Mouse (Mus musculus): ENCODE measurements around the gene Taar7d. TPM values are rescaled to one million over a fixed set of nuclear protein-coding genes. Genes with fewer than 3 reads are reported as not detected.

Gene Taar7d
- total and polyA plus RNA-seq, 3 experiments = not detected

- no peaks in the 10 kb centered on the region for H3K36me3 ChIP-seq (replicated peaks in 1 of 2; ENCODE audit: control insufficient read depth in 1 of 2, insufficient read depth in 1 of 2, low read length in 1 of 2)
- no peaks in the 10 kb centered on the region for H3K4me1 ChIP-seq (ENCODE audit: control insufficient read depth in 1 of 2, insufficient read depth in 2 of 2)
- no peaks in the 10 kb centered on the region for H3K27me3 ChIP-seq (replicated peaks)
- no peak within 1 kb of the TSS for H3K9ac ChIP-seq (ENCODE audit: insufficient read depth, low read depth)
- H3K4me3 ChIP-seq (replicated peaks in 1 of 3; ENCODE audit: low read depth in 2 of 3, low read length in 2 of 3, poor library complexity in 1 of 3) = no peak within 1 kb of the TSS
- TF ChIP-seq GABPA (IDR thresholded peaks at IDR 0.05; ENCODE audit: insufficient replicate concordance, low read depth, low read length) (no peak), KAT2A (IDR thresholded peaks at IDR 0.05; ENCODE audit: insufficient replicate concordance, low read length) (no peak), MYC (IDR thresholded peaks at IDR 0.05; ENCODE audit: low read depth, low read length) (no peak), EP300 (IDR thresholded peaks at IDR 0.05; ENCODE audit: low read length) (no peak), IRF4 (IDR thresholded peaks at IDR 0.05; ENCODE audit: low read depth, low read length) (no peak), UBTF (IDR thresholded peaks at IDR 0.05; ENCODE audit: low read depth, low read length) (no peak), NELFE (IDR thresholded peaks at IDR 0.05; ENCODE audit: low read depth, low read length) (no peak), BHLHE40 (IDR thresholded peaks at IDR 0.05; ENCODE audit: low read depth, low read length) (no peak), USF2 (conservative IDR thresholded peaks at IDR 0.05; ENCODE audit: low read depth, low read length) (no peak), POLR2AphosphoS2 (IDR thresholded peaks at IDR 0.05; ENCODE audit: low read depth, low read length) (no peak), JUN (IDR thresholded peaks at IDR 0.05; ENCODE audit: insufficient read depth, low read depth, low read length) (no peak), RAD21 (IDR thresholded peaks at IDR 0.05; ENCODE audit: low read depth, low read length) (no peak), CHD1 (IDR thresholded peaks at IDR 0.05; ENCODE audit: low read depth, low read length) (no peak), TCF12 (IDR thresholded peaks at IDR 0.05; ENCODE audit: low read depth, low read length) (no peak)
- dilution Hi-C loops (cut with MboI; ENCODE audit: extremely low pct_ligation_motif_present, extremely low pct_unique_long_range_greater_than_20kb, low sequenced_read_pairs) (no loop called here), in situ Hi-C loops (cut with MboI; ENCODE audit: low pct_ligation_motif_present, low pct_unique_long_range_greater_than_20kb, low sequenced_read_pairs) (no loop called here)
- no peaks in the 10 kb centered on the region for H3K79me2 ChIP-seq (replicated peaks; ENCODE audit: control insufficient read depth, extremely low read depth, insufficient read depth, poor library complexity, severe bottlenecking)
- no peak within 1 kb of the TSS for H3K27ac ChIP-seq (ENCODE audit: insufficient read depth, low read depth)
- no peaks in the 10 kb centered on the region for H3K9me3 ChIP-seq (replicated peaks; ENCODE audit: low read length)
- DNase-seq (ENCODE audit: extremely low read depth) = no peak
- no peak within 1 kb of the TSS for H3K4me2 ChIP-seq (ENCODE audit: insufficient read depth, low read depth, poor library complexity, severe bottlenecking)
Measured at GRCm38 (mm10) chr10:23993381-23993780, 33.6 kb upstream of the Taar7d start, which contains the start of gene Taar7a. Taar7a (minus strand) TSS chr10:23993481.

GRCm38 (mm10) chr10:23999639-24000038, 27.4 kb upstream of the Taar7d start, which contains the start of gene Taar7b:
Taar7b (plus strand) TSS chr10:23999939.
- no peaks in the 10 kb centered on the region for H3K36me3 ChIP-seq (replicated peaks in 1 of 2; ENCODE audit: control insufficient read depth in 1 of 2, insufficient read depth in 1 of 2, low read length in 1 of 2)
- H3K27me3 ChIP-seq (replicated peaks) = no peaks in the 10 kb centered on the region
- H3K4me3 ChIP-seq (replicated peaks in 1 of 3; ENCODE audit: low read depth in 2 of 3, low read length in 2 of 3, poor library complexity in 1 of 3) = no peak within 1 kb of the TSS
- no peaks in the 10 kb centered on the region for H3K9me3 ChIP-seq (replicated peaks; ENCODE audit: low read length)
- no peaks in the 10 kb centered on the region for H3K79me2 ChIP-seq (replicated peaks; ENCODE audit: control insufficient read depth, extremely low read depth, insufficient read depth, poor library complexity, severe bottlenecking)
- no peaks in the 10 kb centered on the region for H3K4me1 ChIP-seq (ENCODE audit: control insufficient read depth in 1 of 2, insufficient read depth in 2 of 2)
- H3K9ac ChIP-seq (ENCODE audit: insufficient read depth, low read depth) = no peak within 1 kb of the TSS
- TF ChIP-seq TCF12 (IDR thresholded peaks at IDR 0.05; ENCODE audit: low read depth, low read length) = no peak
- no peak for TF ChIP-seq IRF4 (IDR thresholded peaks at IDR 0.05; ENCODE audit: low read depth, low read length)
- no peak for TF ChIP-seq USF1 (IDR thresholded peaks at IDR 0.05; ENCODE audit: low read depth, low read length)
- TF ChIP-seq TBP (conservative IDR thresholded peaks at IDR 0.05; ENCODE audit: low read depth, low read length) = no peak
- TF ChIP-seq SIN3A (IDR thresholded peaks at IDR 0.05; ENCODE audit: low read length) = no peak
- TF ChIP-seq JUND (conservative IDR thresholded peaks at IDR 0.05; ENCODE audit: low read depth, low read length) = no peak
- no peak for TF ChIP-seq USF2 (conservative IDR thresholded peaks at IDR 0.05; ENCODE audit: low read depth, low read length)
- no peak for TF ChIP-seq CTCF (conservative IDR thresholded peaks at IDR 0.05 in 1 of 2, IDR thresholded peaks at IDR 0.05 in 1 of 2; ENCODE audit: low read depth in 2 of 2, low read length in 2 of 2)
- no peak for TF ChIP-seq MXI1 (IDR thresholded peaks at IDR 0.05; ENCODE audit: low read depth, low read length)
- TF ChIP-seq CHD1 (IDR thresholded peaks at IDR 0.05; ENCODE audit: low read depth, low read length) = no peak
- no peak for TF ChIP-seq BHLHE40 (IDR thresholded peaks at IDR 0.05; ENCODE audit: low read depth, low read length)
- TF ChIP-seq RCOR1 (conservative IDR thresholded peaks at IDR 0.05; ENCODE audit: low read depth, low read length) = no peak
- no peak for TF ChIP-seq ETS1 (conservative IDR thresholded peaks at IDR 0.05; ENCODE audit: low read depth, low read length)
- TF ChIP-seq SMC3 (IDR thresholded peaks at IDR 0.05; ENCODE audit: low read depth, low read length) = no peak
- no peak for TF ChIP-seq KAT2A (IDR thresholded peaks at IDR 0.05; ENCODE audit: insufficient replicate concordance, low read length)
- no peak within 1 kb of the TSS for H3K27ac ChIP-seq (ENCODE audit: insufficient read depth, low read depth)
- no peak within 1 kb of the TSS for H3K4me2 ChIP-seq (ENCODE audit: insufficient read depth, low read depth, poor library complexity, severe bottlenecking)
- dilution Hi-C loops (cut with MboI; ENCODE audit: extremely low pct_ligation_motif_present, extremely low pct_unique_long_range_greater_than_20kb, low sequenced_read_pairs) = no loop called here
- in situ Hi-C loops (cut with MboI; ENCODE audit: low pct_ligation_motif_present, low pct_unique_long_range_greater_than_20kb, low sequenced_read_pairs) = no loop called here
- no peak for DNase-seq (ENCODE audit: extremely low read depth)

Data from CH12.LX (cell line).